In genomic region chr17:15743379-15743778, GRCm38 (mm10) we compare ENCODE assay signal across 15 mouse cellular contexts. TPM values are rescaled to one million over a fixed set of nuclear protein-coding genes. Genes with fewer than 3 reads are reported as not detected.
DNase-seq lines count a peak whose midpoint lies in the region; ATAC-seq and TF ChIP-seq lines count a peak whose summit lies in the region.
"Had no signal": no experiment of that assay in that cellular context is flagged by ENCODE, and none has a peak within 500 bp of the region (broad histone marks: within the 10 kb centered on the region; RNA-seq: fewer than 3 reads in every experiment).

No protein-coding gene starts in this region.

- H3K27me3 ChIP-seq in heart, embryonic 10.5 days (ENCODE audit: insufficient read depth, poor library complexity, severe bottlenecking): no peaks in the 10 kb centered on the region
- no peaks in the 10 kb centered on the region for H3K27me3 ChIP-seq in thymus, adult 2 months (ENCODE audit: control insufficient read depth, insufficient read depth, low read length)
- H3K27me3 ChIP-seq in heart, embryonic 12.5 days (replicated peaks): no peaks in the 10 kb centered on the region
- H3K27me3 ChIP-seq: embryonic facial prominence, embryonic 13.5 days had no signal

- peak; percentile 33 to 55 for DNase-seq in heart, adult 18-20 months
- no peak for DNase-seq in heart, embryonic 10.5 days (ENCODE audit: low spot score)
- peak; percentile 23 for DNase-seq in thymus, adult 2 months
- no peak for DNase-seq in thymus, postnatal 4 days
- no peak for DNase-seq in left cerebral cortex, adult 2 months (ENCODE audit: extremely low spot score in 1 of 2, low spot score in 2 of 2)
- no peak for DNase-seq in yolk sac, embryonic 10.5 days (ENCODE audit: low spot score)
- DNase-seq: cerebellum, postnatal 14 days; gastrocnemius, postnatal 25 days; kidney, postnatal 25 days; liver had no signal

- H3K27ac ChIP-seq in heart, embryonic 10.5 days: no peak overlapping the region
- no peak overlapping the region for H3K27ac ChIP-seq in thymus, adult 2 months (ENCODE audit: control insufficient read depth, insufficient read depth, low read length)
- peak overlapping the region; percentile 39; the same call in 1 of the 2 replicates for H3K27ac ChIP-seq in heart, embryonic 12.5 days (ENCODE audit: poor library complexity, severe bottlenecking)
- H3K27ac ChIP-seq in left cerebral cortex, adult 2 months: no peak overlapping the region
- H3K27ac ChIP-seq: embryonic facial prominence, embryonic 13.5 days; macrophage had no signal

- H3K4me2 ChIP-seq in heart, embryonic 12.5 days: no peak overlapping the region
- H3K4me2 ChIP-seq: embryonic facial prominence, embryonic 13.5 days had no signal

- TF ChIP-seq CTCF in thymus, adult 2 months (IDR thresholded peaks at IDR 0.05; ENCODE audit: borderline replicate concordance, control insufficient read depth, extremely low read depth, insufficient read depth, low read length, poor library complexity): no peak
- TF ChIP-seq CTCF in left cerebral cortex, adult 2 months (IDR thresholded peaks at IDR 0.05): no peak

- no peaks in the 10 kb centered on the region for H3K4me1 ChIP-seq in heart, embryonic 10.5 days
- H3K4me1 ChIP-seq in thymus, adult 2 months (replicated peaks; ENCODE audit: control insufficient read depth, insufficient read depth, low read length): peaks cover 2% of the 10 kb centered on the region; the same call in 1 of the 2 replicates
- H3K4me1 ChIP-seq in heart, embryonic 12.5 days (replicated peaks): 0 out of 2 replicates have a peak, but pooled peaks cover 5% of the 10 kb centered on the region
- H3K4me1 ChIP-seq: embryonic facial prominence, embryonic 13.5 days had no signal

- H3K36me3 ChIP-seq in heart, embryonic 10.5 days: peaks cover 65% of the 10 kb centered on the region
- peaks cover 74% of the 10 kb centered on the region for H3K36me3 ChIP-seq in thymus, adult 2 months (ENCODE audit: control insufficient read depth, insufficient read depth, low read length)
- H3K36me3 ChIP-seq in heart, embryonic 12.5 days: peaks cover 58% of the 10 kb centered on the region

- no peaks in the 10 kb centered on the region for H3K9me3 ChIP-seq in heart, embryonic 10.5 days
- no peaks in the 10 kb centered on the region for H3K9me3 ChIP-seq in heart, embryonic 12.5 days (replicated peaks)
- H3K9me3 ChIP-seq: embryonic facial prominence, embryonic 13.5 days had no signal

- 73% methylated on average over 5 of the region's 5 CpGs for WGBS in heart, embryonic 10.5 days
- whole genome bisulfite sequencing in thymus, adult 2 months: 30% methylated on average over 5 of the region's 5 CpGs
- 66% methylated on average over 5 of the region's 5 CpGs for WGBS in heart, embryonic 12.5 days

- intact Hi-C loops in left cerebral cortex, adult 2 months (cut with DNase I): no loop called here

- ATAC-seq in heart, embryonic 12.5 days (ENCODE audit: insufficient number of reproducible peaks, low FRiP score): peak; percentile 64
- ATAC-seq in megakaryocyte-erythroid progenitor cell, adult 5-6 weeks (replicated peaks; ENCODE audit: low FRiP score, low TSS enrichment, poor library complexity, severe bottlenecking): peak; percentile 73
- ATAC-seq: forebrain, embryonic 14.5 days had no signal

- no peak for TF ChIP-seq POLR2A in thymus, adult 2 months (IDR thresholded peaks at IDR 0.05; ENCODE audit: control insufficient read depth, extremely low read depth, insufficient read depth, low read length, poor library complexity)

- no peak overlapping the region for H3K4me3 ChIP-seq in heart, embryonic 10.5 days
- no peak overlapping the region for H3K4me3 ChIP-seq in thymus, adult 2 months (ENCODE audit: control insufficient read depth, insufficient read depth, low read length)
- no peak overlapping the region for H3K4me3 ChIP-seq in heart, embryonic 12.5 days
- no peak overlapping the region for H3K4me3 ChIP-seq in left cerebral cortex, adult 2 months
- H3K4me3 ChIP-seq: embryonic facial prominence, embryonic 13.5 days had no signal

- H3K9ac ChIP-seq in heart, embryonic 12.5 days: no peak overlapping the region
- H3K9ac ChIP-seq: embryonic facial prominence, embryonic 13.5 days had no signal

RNA-seq across cellular contexts. Expression of gene Chd1, which starts 38.6 kb away (rescaled TPM):
- total RNA-seq in heart, adult 18-20 months (2021): 10 to 100 TPM; 19.5 to 20.0 TPM
- 18.3 and 33.0 TPM in 2 replicates for polyA plus RNA-seq in heart, embryonic 10.5 days (2016; fragmentation: Nextera tagmentation; extraction: Ambion mirVana)
- polyA plus RNA-seq in thymus, adult 2 months (2012; rRNA removed): 30.4 and 60.7 TPM in 2 replicates
- polyA plus RNA-seq in heart, embryonic 12.5 days (2016; fragmentation: Nextera tagmentation; extraction: Ambion mirVana): 27.8 and 28.0 TPM in 2 replicates
- 44.4 and 52.7 TPM in 2 replicates for total RNA-seq in megakaryocyte-erythroid progenitor cell, adult 5-6 weeks (2014; fragmentation: Nextera tagmentation)
- 73.9 and 85.8 TPM in 2 replicates for total RNA-seq in megakaryocyte-erythroid progenitor cell, adult 5-6 weeks (2017)
- 10 to 100 TPM; 25.0 to 28.5 TPM for total RNA-seq in left cerebral cortex, adult 2 months (2021)

Comparison
In these comparisons a context has a peak if more than half of its experiments do, and no peak if none do; other contexts are left out.
1. DNase-seq: peak in heart, adult 18-20 months (2 of 2) and thymus, adult 2 months (single experiment); none in heart, embryonic 10.5 days (single experiment), thymus, postnatal 4 days (single experiment), left cerebral cortex, adult 2 months (0 of 2) and yolk sac, embryonic 10.5 days (single experiment).